Mouse (Mus musculus) cerebellum, adult 9-10 months (tissue): Measurements from ENCODE around the gene Adck2.

ENCODE experiments used
- DNase-seq: peaks from one replicate; pipeline ENCODE4 v3.0.0; 2022

The Adck2 gene

GRCm38 (mm10) chr6:39559276-39559939 lies 14.3 kb upstream of the Adck2 start:
- no peak for DNase-seq

- peak; percentile 95 for DNase-seq
Measured at GRCm38 (mm10) chr6:39562166-39563015, 11.3 kb upstream of the Adck2 start.

- DNase-seq = peak; percentile 63
Measured at GRCm38 (mm10) chr6:39567528-39567927, 6.1 kb upstream of the Adck2 start.

- DNase-seq = no peak
Measured at GRCm38 (mm10) chr6:39570426-39570825, 3.2 kb upstream of the Adck2 start.

GRCm38 (mm10) chr6:39574555-39574869 lies 839 bp downstream of the Adck2 start:
- DNase-seq = peak; percentile 46

- no peak for DNase-seq
Measured at GRCm38 (mm10) chr6:39574951-39575350, 1.3 kb downstream of the Adck2 start.

GRCm38 (mm10) chr6:39579552-39579951 lies 5.9 kb downstream of the Adck2 start:
- no peak for DNase-seq

GRCm38 (mm10) chr6:39580558-39580957 lies 6.9 kb downstream of the Adck2 start:
- no peak for DNase-seq

GRCm38 (mm10) chr6:39581087-39581784 lies 7.6 kb downstream of the Adck2 start:
- DNase-seq = no peak

- DNase-seq = no peak
Measured at GRCm38 (mm10) chr6:39585517-39585916, 11.8 kb downstream of the Adck2 start, which contains the start of gene Gm42420. Gene Gm42420, plus strand, starts transcription at chr6:39585753.

GRCm38 (mm10) chr6:39591481-39591880 lies 17.8 kb downstream of the Adck2 start:
- DNase-seq = no peak

GRCm38 (mm10) chr6:39592401-39593214 lies 18.9 kb downstream of the Adck2 start, which contains the start of gene Ndufb2:
Gene Ndufb2, plus strand, starts transcription at chr6:39592574.
- DNase-seq = peak; percentile 96

- DNase-seq = no peak
Measured at GRCm38 (mm10) chr6:39600851-39601250, 27.2 kb downstream of the Adck2 start.

GRCm38 (mm10) chr6:39601828-39602227 lies 28.2 kb downstream of the Adck2 start:
- no peak for DNase-seq

- DNase-seq = no peak
Measured at GRCm38 (mm10) chr6:39604565-39604964, 30.9 kb downstream of the Adck2 start.

GRCm38 (mm10) chr6:39606056-39606455 lies 32.4 kb downstream of the Adck2 start:
- DNase-seq = no peak

- DNase-seq = no peak
Measured at GRCm38 (mm10) chr6:39606862-39607261, 33.2 kb downstream of the Adck2 start.

- DNase-seq = no peak
Measured at GRCm38 (mm10) chr6:39607365-39607764, 33.7 kb downstream of the Adck2 start.

GRCm38 (mm10) chr6:39610207-39610606 lies 36.5 kb downstream of the Adck2 start:
- no peak for DNase-seq

GRCm38 (mm10) chr6:39611296-39611695 lies 37.6 kb downstream of the Adck2 start:
- no peak for DNase-seq
